Mouse (Mus musculus) left cerebral cortex, postnatal 4 days (tissue): Measurements from ENCODE around the gene Rcan3. TPM values are rescaled to one million over a fixed set of nuclear protein-coding genes. Genes with fewer than 3 reads are reported as not detected.

Source experiments
- DNase-seq: peaks from one replicate; pipeline ENCODE4 v3.0.0-alpha.2; 2022
- intact Hi-C: fragments of 180-260 bp; cut with DNase I; formaldehyde crosslinking; loops from one replicate; pipeline ENCODE4 v1.15.1; 2025
- total RNA-seq, 2 experiments: library from RNA; stranded (reverse); gene quantifications; 2 replicates each; pipeline ENCODE4 v1.2.3; 2021

The Rcan3 gene
- total RNA-seq, 2 experiments from 2014 or later: 55.4 to 69.4 TPM

GRCm38 (mm10) chr4:135416367-135416766, 17.3 kb downstream of the Rcan3 start:
- DNase-seq: no peak
- intact Hi-C loops: no loop called here

- DNase-seq: no peak
Observed at GRCm38 (mm10) chr4:135413491-135413890, 20.2 kb downstream of the Rcan3 start.

GRCm38 (mm10) chr4:135411633-135412032, 22.0 kb downstream of the Rcan3 start:
- intact Hi-C loops: no loop called here
- DNase-seq: peak; percentile 55

More at GRCm38 (mm10) chr4:135413491-135413890, 20.2 kb downstream of the Rcan3 start:
- intact Hi-C loops: no loop called here

DNA sequence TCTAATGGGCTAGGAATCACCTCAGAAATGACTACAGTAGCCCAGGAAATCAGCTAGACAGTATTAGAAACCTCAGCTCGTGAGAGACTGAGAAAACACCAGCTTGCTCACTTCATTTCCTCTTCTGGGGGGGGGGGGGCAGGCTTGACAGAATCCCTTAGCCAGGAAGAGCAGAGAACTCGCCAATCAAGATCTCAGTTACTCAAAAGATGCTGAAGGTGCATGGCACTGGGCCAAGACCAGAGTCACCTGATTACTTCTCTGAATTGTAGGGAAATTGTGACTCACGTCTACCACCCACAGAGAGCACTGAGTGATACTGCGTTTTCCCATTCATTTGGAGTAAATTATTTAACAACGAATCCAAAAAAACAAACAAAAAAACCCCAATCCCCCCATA, 27.5 kb downstream of the Rcan3 start:
- intact Hi-C loops: no loop called here
- no peak for DNase-seq

DNA sequence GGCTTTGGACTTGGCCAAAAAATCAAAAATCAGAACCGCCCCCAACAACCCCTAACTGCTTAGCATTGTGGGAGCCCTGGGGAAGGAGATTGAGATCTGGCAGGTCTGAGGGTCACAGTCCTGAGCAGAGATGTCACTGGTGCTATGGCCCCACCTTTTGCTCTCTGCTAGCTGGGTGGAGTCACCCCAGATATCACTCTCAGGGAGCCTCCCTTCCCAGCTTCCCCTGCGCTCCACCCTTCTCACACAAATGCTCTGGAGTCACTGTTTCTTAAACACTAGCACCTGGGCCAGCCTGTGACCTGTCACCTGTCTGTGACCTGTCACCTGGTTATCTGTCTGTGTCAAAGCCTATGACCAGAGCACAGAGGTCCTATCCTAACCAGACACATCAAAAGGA, 28.7 kb downstream of the Rcan3 start:
- intact Hi-C loops: no loop called here
- DNase-seq: no peak

DNA sequence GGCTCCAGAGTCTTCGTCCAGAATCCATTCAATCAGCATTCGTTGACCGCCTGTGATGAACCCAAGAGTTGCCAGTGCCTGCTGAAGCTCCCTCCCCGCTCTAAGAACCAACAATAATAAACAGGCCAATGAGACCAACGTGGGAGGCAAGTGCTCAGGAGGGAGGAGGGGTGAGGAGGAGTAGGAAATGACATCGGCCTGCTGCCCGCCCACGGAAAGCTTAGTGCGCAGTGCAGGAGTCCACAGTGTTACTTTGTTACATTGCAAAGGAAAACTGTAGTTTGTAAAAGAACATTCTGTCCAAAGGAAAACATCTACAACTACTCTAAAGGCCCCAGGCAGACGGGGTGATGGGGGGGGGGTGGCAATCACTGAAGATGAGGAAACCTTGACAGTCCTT, 29.6 kb downstream of the Rcan3 start:
- intact Hi-C loops: no loop called here
- DNase-seq: no peak

- DNase-seq: no peak
- intact Hi-C loops: no loop called here
Observed at GRCm38 (mm10) chr4:135401881-135402280, 31.8 kb downstream of the Rcan3 start.

DNA sequence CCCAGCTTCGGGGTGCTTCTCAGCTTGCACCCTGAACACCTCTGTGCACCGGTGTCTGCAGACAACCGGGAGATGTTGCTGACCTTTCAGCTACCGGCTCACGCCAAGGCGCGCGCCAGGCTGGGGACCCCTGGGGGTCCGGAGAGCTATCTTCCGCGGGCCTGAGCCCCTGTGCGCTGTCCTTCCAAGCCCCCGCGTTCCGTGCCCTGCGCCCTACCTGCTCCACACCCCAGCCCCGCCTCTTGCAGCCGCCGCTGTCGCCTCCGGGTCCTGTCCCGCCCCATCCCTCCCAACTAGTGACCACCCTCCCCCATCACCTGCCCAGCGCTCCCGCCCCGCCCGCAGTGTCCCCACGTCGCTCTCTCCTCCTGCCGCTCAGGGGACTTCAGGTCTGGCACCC, 35.7 kb downstream of the Rcan3 start, which contains the start of gene Ncmap:
TSS of gene Ncmap (minus strand) at position 237 of the 400 bp plus-strand sequence.
- intact Hi-C loops: no loop called here
- no peak for DNase-seq

DNA sequence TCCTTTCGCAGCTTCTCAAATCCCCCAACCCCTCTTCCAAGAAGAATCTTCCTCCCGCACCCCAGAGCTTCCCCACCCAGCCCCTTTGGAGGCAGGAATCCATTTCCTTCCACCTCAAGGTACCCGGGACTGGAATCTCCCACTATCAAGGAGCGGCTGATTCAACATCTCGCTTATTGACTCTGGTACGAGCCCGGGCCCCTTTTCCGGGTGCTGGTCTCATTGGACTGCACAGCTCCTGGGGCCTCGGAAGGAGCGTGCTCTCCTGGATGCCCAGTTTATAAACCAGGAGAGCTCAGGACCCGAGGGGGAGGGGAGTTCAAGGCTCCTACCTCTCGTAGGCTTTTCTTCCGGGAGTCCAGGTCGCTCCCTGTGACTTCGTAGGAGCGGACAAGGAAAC, 36.1 kb downstream of the Rcan3 start:
- intact Hi-C loops: no loop called here
- DNase-seq: no peak

GRCm38 (mm10) chr4:135396303-135396702, 37.4 kb downstream of the Rcan3 start:
- intact Hi-C loops: no loop called here
- DNase-seq: no peak

- intact Hi-C loops: no loop called here
- no peak for DNase-seq
Observed at GRCm38 (mm10) chr4:135395375-135395774, 38.3 kb downstream of the Rcan3 start.

- no peak for DNase-seq
- intact Hi-C loops: no loop called here
Observed at GRCm38 (mm10) chr4:135394666-135395065, 39.0 kb downstream of the Rcan3 start.

GRCm38 (mm10) chr4:135393381-135393780, 40.3 kb downstream of the Rcan3 start:
- intact Hi-C loops: no loop called here
- DNase-seq: no peak

- intact Hi-C loops: no loop called here
- no peak for DNase-seq
Observed at GRCm38 (mm10) chr4:135392801-135393200, 40.9 kb downstream of the Rcan3 start.

DNA sequence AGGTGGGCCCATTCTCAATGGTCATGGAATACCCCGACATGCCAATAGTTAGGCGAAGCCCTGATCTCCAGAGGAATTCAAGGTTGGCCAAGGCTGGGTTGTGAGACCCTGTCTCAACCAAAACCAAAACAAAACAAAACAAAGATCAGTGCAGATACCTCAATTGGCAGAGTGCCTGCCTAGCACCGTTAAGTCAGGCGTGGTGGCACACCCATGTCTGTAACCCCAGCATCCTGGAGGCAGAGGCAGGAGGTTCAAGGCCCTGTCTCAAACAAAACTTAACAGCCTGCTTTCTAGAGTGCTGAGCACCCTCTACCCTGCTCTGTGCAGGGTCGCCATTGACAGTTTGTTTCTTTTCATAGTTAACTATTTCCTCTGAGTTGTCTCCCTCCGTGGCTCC, 42.6 kb downstream of the Rcan3 start:
- intact Hi-C loops: no loop called here
- no peak for DNase-seq

GRCm38 (mm10) chr4:135385614-135386013, 48.0 kb downstream of the Rcan3 start:
- intact Hi-C loops: loop anchor here (10.0 kb wide), 1 partner anchor 279 kb away; no protein-coding TSS in a partner anchor
- DNase-seq: peak; percentile 24

DNA sequence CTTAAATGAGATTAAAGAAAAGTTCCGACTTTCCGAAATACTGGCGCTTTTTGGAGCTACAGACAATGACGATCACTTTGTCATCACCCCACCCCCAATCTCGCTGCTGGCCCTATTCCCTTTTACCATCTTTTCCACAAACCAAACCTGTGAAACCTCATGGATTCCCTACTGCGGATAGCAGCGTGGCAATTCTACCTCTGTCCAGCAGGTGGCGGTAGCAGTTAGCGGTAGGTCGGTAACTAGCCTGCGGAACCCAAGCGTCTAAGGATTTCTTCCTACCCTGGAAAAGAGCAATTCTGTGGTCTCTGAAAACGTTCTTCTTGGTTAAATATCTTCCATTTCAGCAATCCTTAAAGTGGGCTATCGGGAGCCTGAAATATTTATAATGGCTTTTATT, 51.3 kb downstream of the Rcan3 start:
- peak; percentile 74 for DNase-seq
- intact Hi-C loops: loop anchor here (10.0 kb wide), 1 partner anchor 282 kb away; no protein-coding TSS in a partner anchor

DNA sequence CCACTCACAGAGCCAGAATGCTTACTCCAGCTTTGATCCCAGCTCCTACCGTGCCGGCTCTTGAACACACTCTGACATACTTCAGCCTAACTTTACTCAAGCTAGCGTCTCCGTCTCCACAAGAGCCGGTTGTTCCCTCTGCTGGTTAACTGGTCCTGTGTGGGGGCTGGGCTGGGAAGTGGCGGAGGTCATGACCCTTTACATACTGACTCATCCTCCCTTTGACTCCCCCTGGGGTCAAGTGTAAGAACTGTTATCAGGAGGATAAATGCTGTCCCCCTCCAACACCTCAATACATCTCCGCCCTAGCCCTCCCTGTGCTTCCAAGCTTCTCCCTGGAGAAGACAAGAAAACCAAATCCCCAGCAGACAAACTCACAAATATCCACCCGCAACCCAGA, 52.3 kb downstream of the Rcan3 start:
- intact Hi-C loops: loop anchor here (10.0 kb wide), 1 partner anchor 283 kb away; no protein-coding TSS in a partner anchor
- DNase-seq: no peak

- intact Hi-C loops: no loop called here
- DNase-seq: no peak
Observed at GRCm38 (mm10) chr4:135377241-135377640, 56.4 kb downstream of the Rcan3 start.

DNA sequence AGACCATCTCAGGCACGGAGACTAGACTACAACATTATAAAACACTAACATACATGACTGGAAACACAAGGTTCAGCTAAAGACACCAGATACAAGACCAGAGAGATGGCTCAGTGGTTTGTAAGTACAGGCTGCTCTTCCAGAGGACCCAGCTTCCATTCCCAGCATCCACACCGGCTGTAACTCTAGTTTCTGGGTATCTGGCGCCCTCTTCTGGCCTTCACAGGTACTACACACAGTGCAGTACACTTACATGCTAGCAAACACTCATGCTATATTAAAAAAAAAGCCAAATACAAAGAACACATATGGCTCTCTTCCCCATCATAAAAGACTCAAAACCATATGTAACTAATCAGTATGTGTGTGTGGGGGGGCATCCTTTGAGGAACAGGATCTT, 58.2 kb downstream of the Rcan3 start:
- intact Hi-C loops: no loop called here
- no peak for DNase-seq

GRCm38 (mm10) chr4:135373299-135373698, 60.4 kb downstream of the Rcan3 start:
- intact Hi-C loops: no loop called here
- DNase-seq: no peak

DNA sequence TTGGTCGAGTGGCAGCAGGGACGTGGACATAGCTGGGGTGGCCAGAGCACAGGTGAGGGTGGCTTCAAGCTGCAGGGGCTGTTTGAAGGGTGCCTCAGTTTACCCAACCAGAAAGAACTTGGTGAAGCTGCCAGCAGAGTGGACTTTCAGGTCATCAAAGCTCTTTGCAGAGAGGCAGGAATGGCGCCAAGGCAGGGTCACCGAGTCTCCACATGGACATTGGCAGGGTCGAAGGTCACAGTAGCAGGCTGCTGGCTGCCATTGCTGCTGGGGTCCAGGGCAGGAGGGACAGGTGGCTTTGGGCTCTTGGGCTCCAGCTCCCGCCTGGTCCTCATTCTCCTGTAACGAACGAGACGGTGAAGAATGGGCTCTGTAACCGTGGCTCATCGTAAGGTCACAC, 63.3 kb downstream of the Rcan3 start:
- intact Hi-C loops: no loop called here
- DNase-seq: no peak

DNA sequence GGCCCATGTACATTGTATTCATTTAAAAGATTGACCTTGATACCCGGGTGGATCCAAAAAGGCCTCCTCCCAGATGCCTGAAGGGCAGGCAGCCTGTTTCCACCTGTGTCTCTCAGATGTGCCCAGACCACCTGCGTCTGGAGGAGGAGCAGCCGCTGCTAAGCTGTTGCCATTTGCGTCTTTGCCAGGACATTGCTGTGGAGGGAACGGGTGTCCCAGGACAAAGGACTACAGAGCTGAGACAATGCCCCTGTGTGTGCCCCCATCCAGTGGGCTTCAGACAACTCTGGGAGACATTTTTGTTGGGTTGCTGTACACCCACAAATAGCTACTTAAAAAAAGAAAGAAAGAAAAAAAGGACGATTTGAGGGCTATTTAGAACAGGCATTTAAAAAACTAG, 70.8 kb downstream of the Rcan3 start:
- DNase-seq: no peak
- intact Hi-C loops: no loop called here
